Mouse (Mus musculus) midbrain, postnatal 0 days (tissue): ENCODE data around the gene Prkce. TPM values are rescaled to one million over a fixed set of nuclear protein-coding genes. Genes with fewer than 3 reads are reported as not detected.

Experiments
- ATAC-seq: fragments of 200-750 bp; cut with Nextera tagmentation; 2 replicates; pipeline ENCODE4 v1.8.0; 2017; ENCODE audit warnings: moderate number of reproducible peaks, mild to moderate bottlenecking, moderate TSS enrichment, moderate library complexity; ENCODE audit not compliant: low FRiP score
- DNase-seq: peaks from one replicate; pipeline ENCODE4 v3.0.0-alpha.2; 2015; ENCODE audit warnings: low spot score
- H3K27ac ChIP-seq: fragments of 300-500 bp; sonication (generic); 2 replicates; pipeline ENCODE4 v1.5.1; 2014; ENCODE audit warnings: low read depth, mild to moderate bottlenecking, low read length, mixed read lengths
- H3K27me3 ChIP-seq: fragments of 300-500 bp; sonication (generic); 2 replicates; pipeline ENCODE4 v1.6.1; 2014; ENCODE audit warnings: low read length, control low read depth, mixed read lengths; ENCODE audit not compliant: insufficient read depth
- H3K36me3 ChIP-seq: fragments of 300-500 bp; sonication (generic); 2 replicates; pipeline ENCODE4 v1.6.1; 2014; ENCODE audit warnings: low read length, control low read depth, mixed read lengths; ENCODE audit not compliant: insufficient read depth
- H3K4me1 ChIP-seq: fragments of 300-500 bp; sonication (generic); 2 replicates; pipeline ENCODE4 v1.6.1; 2014; ENCODE audit warnings: mild to moderate bottlenecking, control low read depth, antibody characterized with exemption, low read length, mixed read lengths; ENCODE audit not compliant: insufficient read depth
- H3K4me2 ChIP-seq: fragments of 300-500 bp; sonication (generic); 2 replicates; pipeline ENCODE4 v1.6.1; 2014; ENCODE audit warnings: low read depth, mild to moderate bottlenecking, low read length, mixed read lengths; ENCODE audit not compliant: poor library complexity, severe bottlenecking
- H3K4me3 ChIP-seq: fragments of 300-500 bp; sonication (generic); 2 replicates; pipeline ENCODE4 v1.5.1; 2014; ENCODE audit warnings: low read depth, mild to moderate bottlenecking, low read length, moderate library complexity
- H3K9ac ChIP-seq: fragments of 300-500 bp; sonication (generic); replicated peaks from 2 replicates; pipeline ENCODE4 v1.6.1; 2014; ENCODE audit warnings: mild to moderate bottlenecking, low read length, moderate library complexity, mixed read lengths; ENCODE audit not compliant: poor library complexity, severe bottlenecking
- H3K9me3 ChIP-seq: fragments of 300-500 bp; sonication (generic); 2 replicates; pipeline ENCODE4 v1.6.1; 2016; ENCODE audit warnings: low read length, control low read depth
- CTCF ChIP-seq: IDR thresholded peaks from 2 replicates; pipeline ENCODE4 v1.5.1; 2016; ENCODE audit warnings: antibody characterized with exemption, mild to moderate bottlenecking
- WGBS: fragments of 180-500 bp; shearing (Covaris S2); extraction: QIAGEN DNeasy Blood & Tissue Kit; methylation state at CpG from one replicate; pipeline ENCODE4 v1.1.7; 2014; 5-methylcytosine and 5-hydroxymethylcytosine counted together
- polyA plus RNA-seq: library from polyadenylated mRNA; unstranded; fragments of >200 nt; fragmentation: Nextera tagmentation; extraction: Ambion mirVana; gene quantifications from 2 replicates; pipeline ENCODE4 v1.2.1, GENCODE M21; 2015
- total RNA-seq: library from RNA; depleted of rRNA; stranded (reverse); fragments of >200 nt; gene quantifications from 2 replicates; pipeline ENCODE4 v1.2.3, GENCODE M21; 2014

Gene Prkce
- total and polyA plus RNA-seq, 2 experiments from 2014 or later: 61.0 to 64.5 TPM

GRCm38 (mm10) chr17:86400032-86400431 is 232.4 kb downstream of the Prkce start:
- H3K4me3 ChIP-seq: no peak overlapping the region
- TF ChIP-seq CTCF: no peak
- no peak overlapping the region for H3K27ac ChIP-seq
- no peaks in the 10 kb centered on the region for H3K27me3 ChIP-seq
- no peak for ATAC-seq
- H3K9ac ChIP-seq: no peak overlapping the region
- DNase-seq: no peak
- no peaks in the 10 kb centered on the region for H3K36me3 ChIP-seq
- peaks cover 7% of the 10 kb centered on the region for H3K4me1 ChIP-seq
- 58% methylated on average over 4 of the region's 4 CpGs for WGBS
- no peak overlapping the region for H3K4me2 ChIP-seq
- no peaks in the 10 kb centered on the region for H3K9me3 ChIP-seq

- peak; percentile 80 for DNase-seq
- TF ChIP-seq CTCF: peak; percentile 15; the same call in 1 of the 2 replicates
- Histone ChIP-seq H3K27ac (0 out of 2 replicates have a peak overlapping the region, but pooled peaks have one; percentile 12), H3K4me2 (no peak overlapping the region), H3K4me3 (no peak overlapping the region), H3K36me3 (no peaks in the 10 kb centered on the region), H3K4me1 (peaks cover 7% of the 10 kb centered on the region; the same call in 1 of the 2 replicates), H3K9me3 (no peaks in the 10 kb centered on the region), H3K9ac (no peak overlapping the region), H3K27me3 (no peaks in the 10 kb centered on the region)
- 48% methylated on average over 11 of the region's 11 CpGs for WGBS
- ATAC-seq: no peak
Measured at GRCm38 (mm10) chr17:86404795-86405501, 237.4 kb downstream of the Prkce start.

GRCm38 (mm10) chr17:86405644-86406043 is 238.1 kb downstream of the Prkce start:
- no peak overlapping the region for H3K4me3 ChIP-seq
- ATAC-seq (no peak), DNase-seq (no peak)
- TF ChIP-seq CTCF: no peak
- no peak overlapping the region for H3K27ac ChIP-seq
- H3K27me3 ChIP-seq: no peaks in the 10 kb centered on the region
- H3K9ac ChIP-seq: no peak overlapping the region
- H3K36me3 ChIP-seq: no peaks in the 10 kb centered on the region
- no peak overlapping the region for H3K4me2 ChIP-seq
- no peaks in the 10 kb centered on the region for H3K9me3 ChIP-seq
- 82% methylated on average over 8 of the region's 8 CpGs for WGBS
- peaks cover 14% of the 10 kb centered on the region; the same call in 1 of the 2 replicates for H3K4me1 ChIP-seq

GRCm38 (mm10) chr17:86407921-86408613 is 240.5 kb downstream of the Prkce start:
- H3K9ac ChIP-seq: no peak overlapping the region
- ATAC-seq (no peak), DNase-seq (no peak)
- H3K4me3 ChIP-seq: no peak overlapping the region
- no peak for TF ChIP-seq CTCF
- H3K27ac ChIP-seq: no peak overlapping the region
- H3K27me3 ChIP-seq: no peaks in the 10 kb centered on the region
- H3K36me3 ChIP-seq: no peaks in the 10 kb centered on the region
- 72% methylated on average over 8 of the region's 8 CpGs for WGBS
- peaks cover 16% of the 10 kb centered on the region; the same call in 1 of the 2 replicates for H3K4me1 ChIP-seq
- H3K4me2 ChIP-seq: no peak overlapping the region
- H3K9me3 ChIP-seq: no peaks in the 10 kb centered on the region

GRCm38 (mm10) chr17:86408614-86409006 is 241.0 kb downstream of the Prkce start:
- WGBS: 89% methylated on average over 5 of the region's 5 CpGs
- no peak overlapping the region for H3K9ac ChIP-seq

GRCm38 (mm10) chr17:86409485-86409884 is 241.9 kb downstream of the Prkce start:
- no peak overlapping the region for H3K9ac ChIP-seq
- no peaks in the 10 kb centered on the region for H3K36me3 ChIP-seq
- H3K4me2 ChIP-seq: no peak overlapping the region
- no peak for TF ChIP-seq CTCF
- no peaks in the 10 kb centered on the region for H3K9me3 ChIP-seq
- whole genome bisulfite sequencing: 92% methylated on average over 8 of the region's 8 CpGs
- ATAC-seq (no peak), DNase-seq (no peak)
- H3K4me3 ChIP-seq: no peak overlapping the region
- H3K27me3 ChIP-seq: no peaks in the 10 kb centered on the region
- no peak overlapping the region for H3K27ac ChIP-seq
- H3K4me1 ChIP-seq: peaks cover 14% of the 10 kb centered on the region; the same call in 1 of the 2 replicates

More at GRCm38 (mm10) chr17:86408614-86409006, 241.0 kb downstream of the Prkce start:
- H3K4me2 ChIP-seq: no peak overlapping the region
- ATAC-seq (no peak), DNase-seq (no peak)
- H3K27me3 ChIP-seq: no peaks in the 10 kb centered on the region
- H3K27ac ChIP-seq: no peak overlapping the region
- H3K4me1 ChIP-seq: peaks cover 16% of the 10 kb centered on the region; the same call in 1 of the 2 replicates
- H3K4me3 ChIP-seq: no peak overlapping the region
- H3K36me3 ChIP-seq: no peaks in the 10 kb centered on the region
- no peaks in the 10 kb centered on the region for H3K9me3 ChIP-seq
- no peak for TF ChIP-seq CTCF
